Mouse (Mus musculus) erythroblast, embryonic 14.5 days (primary cell): ENCODE results near the gene Tmem145.

ENCODE experiments used
- GATA1 ChIP-seq: IDR thresholded peaks from 2 replicates; pipeline ENCODE4 v1.6.1; 2012; ENCODE audit warnings: low read length, inconsistent platforms, mixed read lengths
- TAL1 ChIP-seq: IDR thresholded peaks from 3 replicates; pipeline ENCODE4 v1.6.1; 2012; ENCODE audit warnings: low read length, inconsistent platforms, mixed read lengths

DNA sequence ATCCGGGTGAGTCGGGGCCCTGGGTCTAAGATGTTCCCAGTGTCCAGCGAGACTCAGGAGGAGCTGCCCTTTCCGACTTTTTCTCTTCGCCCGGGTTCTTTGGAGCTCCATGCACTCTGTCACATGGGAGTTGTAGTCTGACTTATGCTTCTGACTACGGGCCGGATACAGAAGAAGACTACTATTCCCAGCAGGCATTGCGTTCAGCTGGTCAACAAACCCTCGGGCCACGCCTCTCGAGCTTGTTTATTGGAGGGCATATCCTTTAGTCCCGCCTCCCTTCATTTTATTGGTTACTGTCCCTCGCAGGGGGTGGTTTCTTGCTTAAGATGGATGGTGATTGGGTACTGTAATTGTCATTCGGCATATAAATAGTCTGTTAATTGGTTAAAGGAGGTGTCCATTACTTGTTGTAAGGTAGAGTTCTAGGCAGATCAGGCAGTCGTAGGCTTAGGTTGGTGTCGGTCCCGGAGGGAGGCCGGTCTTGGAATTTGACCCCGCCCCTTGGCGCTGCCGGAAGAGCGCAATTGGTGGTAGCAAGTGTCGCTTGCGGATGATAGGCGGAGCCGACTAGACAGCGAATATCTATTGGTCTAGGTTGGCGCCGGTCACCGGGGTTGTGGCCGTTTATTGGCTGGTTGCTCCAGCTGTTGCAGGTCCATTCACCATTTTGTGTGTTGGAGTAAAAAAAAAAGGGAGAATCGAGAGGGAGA lies 38.0 kb upstream of the Tmem145 start:
- TF ChIP-seq GATA1 (no peak), TAL1 (no peak)
